Mouse (Mus musculus) frontal cortex, adult (tissue): ENCODE results near the gene C1ql4.
A peak's percentile ranks its signal among the peaks of the same experiment; 100 is the strongest.

ENCODE experiments used
- ATAC-seq: cut with Nextera tagmentation; 2 replicates; pipeline ENCODE4 v1.9.2; 2017; ENCODE audit warnings: mild to moderate bottlenecking, moderate library complexity, mixed read lengths; ENCODE audit not compliant: low TSS enrichment

Gene C1ql4

GRCm38 (mm10) chr15:99087253-99088075, at the start of gene C1ql4:
TSS of gene C1ql4 (minus strand) at chr15:99087817.
- no peak for ATAC-seq

- ATAC-seq: no peak
These were observed 42.6 kb upstream of the C1ql4 start for GRCm38 (mm10) chr15:99129956-99130910.

- no peak for ATAC-seq
These were observed 41.8 kb upstream of the C1ql4 start for GRCm38 (mm10) chr15:99129441-99129840.

- no peak for ATAC-seq
These were observed 40.4 kb upstream of the C1ql4 start for GRCm38 (mm10) chr15:99127851-99128522.

- no peak for ATAC-seq
These were observed 39.3 kb upstream of the C1ql4 start for GRCm38 (mm10) chr15:99126816-99127365.

GRCm38 (mm10) chr15:99126081-99126815, 38.6 kb upstream of the C1ql4 start:
- peak; percentile 90 for ATAC-seq

GRCm38 (mm10) chr15:99125711-99126080, 38.1 kb upstream of the C1ql4 start, which contains the start of gene Spats2:
TSS of gene Spats2 (plus strand) at chr15:99125916.
- ATAC-seq: no peak

GRCm38 (mm10) chr15:99122642-99123041, 35.0 kb upstream of the C1ql4 start:
- ATAC-seq: no peak

GRCm38 (mm10) chr15:99120814-99121213, 33.2 kb upstream of the C1ql4 start:
- ATAC-seq: no peak

- no peak for ATAC-seq
These were observed 28.9 kb upstream of the C1ql4 start for GRCm38 (mm10) chr15:99116539-99116938.

GRCm38 (mm10) chr15:99115065-99115423, 27.4 kb upstream of the C1ql4 start:
- ATAC-seq: no peak

GRCm38 (mm10) chr15:99114312-99115064, 26.9 kb upstream of the C1ql4 start:
- no peak for ATAC-seq

- no peak for ATAC-seq
These were observed 25.9 kb upstream of the C1ql4 start for GRCm38 (mm10) chr15:99113396-99113975.

- ATAC-seq: no peak
These were observed 25.3 kb upstream of the C1ql4 start for GRCm38 (mm10) chr15:99112843-99113395.

- ATAC-seq: no peak
These were observed 24.2 kb upstream of the C1ql4 start for GRCm38 (mm10) chr15:99111809-99112208.

- no peak for ATAC-seq
These were observed 23.5 kb upstream of the C1ql4 start for GRCm38 (mm10) chr15:99111139-99111538.

- no peak for ATAC-seq
These were observed 20.2 kb upstream of the C1ql4 start for GRCm38 (mm10) chr15:99107866-99108265.

GRCm38 (mm10) chr15:99105238-99105637, 17.6 kb upstream of the C1ql4 start:
- no peak for ATAC-seq

- ATAC-seq: no peak
These were observed 12.4 kb upstream of the C1ql4 start for GRCm38 (mm10) chr15:99099984-99100383.

GRCm38 (mm10) chr15:99099139-99099556, 11.5 kb upstream of the C1ql4 start:
- ATAC-seq: no peak; the same call in 1 of the 2 replicates
